Mouse (Mus musculus): ENCODE measurements at regions not wholly inside any gene's neighbourhood (a gene's known extent, or its start where the extent isn't known, plus 50 kb on each side); places are given as distances from the start of the nearest gene placed in this dataset.

DNA sequence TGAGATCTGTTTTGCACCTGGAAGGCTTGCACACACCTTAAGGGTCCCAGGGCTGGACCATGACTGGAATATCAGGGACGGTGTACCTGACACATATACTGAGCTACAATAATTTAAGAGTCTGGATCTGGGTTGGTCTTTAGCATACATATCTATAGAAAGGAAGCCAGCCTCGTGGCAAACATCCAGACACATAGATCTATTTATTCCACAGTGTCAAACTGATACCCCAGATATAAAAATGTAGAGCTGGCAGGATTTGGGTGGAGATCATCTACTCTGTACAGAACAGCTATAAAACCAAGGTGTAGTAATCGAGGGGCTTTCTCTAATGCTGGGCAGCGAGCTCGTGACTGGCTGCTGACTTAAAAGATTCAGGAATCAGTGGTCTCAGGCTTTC is 81.1 kb upstream of the Slc38a2 start:
- no peak for TF ChIP-seq CTCF (IDR thresholded peaks at IDR 0.05; ENCODE audit: extremely low read depth, insufficient read depth, insufficient read length, insufficient replicate concordance)
- no peak for TF ChIP-seq POLR2A (IDR thresholded peaks at IDR 0.05; ENCODE audit: low read depth, low read length)
